Mouse (Mus musculus): ENCODE measurements around the gene Col23a1. TPM values are rescaled to one million over a fixed set of nuclear protein-coding genes. Genes with fewer than 3 reads are reported as not detected.
A peak's percentile ranks its signal among the peaks of the same experiment; 100 is the strongest.
"Not testable (repeated sequence)": the region's sequence is repeated elsewhere in the genome, so short reads cannot be mapped to it uniquely, and the experiment has no call there.

The Col23a1 gene
- polyA plus RNA-seq, 1 experiment from 2014 or later = 21.6 TPM

GRCm38 (mm10) chr11:51615601-51616000 lies 325.9 kb downstream of the Col23a1 start:
- Histone ChIP-seq H3K27ac (ENCODE audit: low read length) (peak overlapping the region; percentile 96), H3K4me2 (replicated peaks; ENCODE audit: low read depth, low read length) (peak overlapping the region; percentile 56), H3K36me3 (ENCODE audit: control insufficient read depth, insufficient read depth, low read length) (no peaks in the 10 kb centered on the region), H3K9me3 (ENCODE audit: control insufficient read depth, low read depth, low read length) (no peaks in the 10 kb centered on the region), H3K4me1 (ENCODE audit: control insufficient read depth, insufficient read depth, low read length) (peaks cover 19% of the 10 kb centered on the region; the same call in 1 of the 2 replicates), H3K4me3 (ENCODE audit: low read depth, low read length) (peak overlapping the region; percentile 27), H3K9ac (replicated peaks; ENCODE audit: low read depth, low read length) (peak overlapping the region; percentile 45; the same call in 1 of the 2 replicates), H3K27me3 (ENCODE audit: control insufficient read depth, insufficient read depth, low read length) (no peaks in the 10 kb centered on the region)
- 4% methylated on average over 14 of the region's 14 CpGs for WGBS
- ATAC-seq (ENCODE audit: insufficient number of reproducible peaks, insufficient read depth, low FRiP score, low read depth) = peak; percentile 66; the same call in 1 of the 2 replicates

- H3K4me2 ChIP-seq (replicated peaks; ENCODE audit: low read depth, low read length) = peak overlapping the region; percentile 56
- H3K4me3 ChIP-seq (ENCODE audit: low read depth, low read length) = peak overlapping the region; percentile 27
- peaks cover 22% of the 10 kb centered on the region; the same call in 1 of the 2 replicates for H3K4me1 ChIP-seq (ENCODE audit: control insufficient read depth, insufficient read depth, low read length)
- not testable (repeated sequence) for H3K36me3 ChIP-seq (ENCODE audit: control insufficient read depth, insufficient read depth, low read length); H3K27me3 ChIP-seq (ENCODE audit: control insufficient read depth, insufficient read depth, low read length); ATAC-seq (ENCODE audit: insufficient number of reproducible peaks, insufficient read depth, low FRiP score, low read depth); H3K9me3 ChIP-seq (ENCODE audit: control insufficient read depth, low read depth, low read length)
- WGBS = 91% methylated on average over 7 of the region's 7 CpGs
- 0 out of 2 replicates have a peak overlapping the region, but pooled peaks have one; percentile 45 for H3K9ac ChIP-seq (replicated peaks; ENCODE audit: low read depth, low read length)
- peak overlapping the region; percentile 96 for H3K27ac ChIP-seq (ENCODE audit: low read length)
Measured at GRCm38 (mm10) chr11:51616113-51616512, 326.4 kb downstream of the Col23a1 start.

GRCm38 (mm10) chr11:51617693-51618092 lies 328.0 kb downstream of the Col23a1 start:
- peaks cover 9% of the 10 kb centered on the region; the same call in 1 of the 2 replicates for H3K36me3 ChIP-seq (ENCODE audit: control insufficient read depth, insufficient read depth, low read length)
- no peaks in the 10 kb centered on the region for H3K27me3 ChIP-seq (ENCODE audit: control insufficient read depth, insufficient read depth, low read length)
- H3K4me1 ChIP-seq (ENCODE audit: control insufficient read depth, insufficient read depth, low read length) = peaks cover 22% of the 10 kb centered on the region; the same call in 1 of the 2 replicates
- 3% methylated on average over 4 of the region's 4 CpGs for WGBS
- H3K4me3 ChIP-seq (ENCODE audit: low read depth, low read length) = no peak overlapping the region
- ATAC-seq (ENCODE audit: insufficient number of reproducible peaks, insufficient read depth, low FRiP score, low read depth) = 0 out of 2 replicates have a peak, but pooled peaks have one; percentile 3
- H3K9ac ChIP-seq (replicated peaks; ENCODE audit: low read depth, low read length) = no peak overlapping the region
- H3K4me2 ChIP-seq (replicated peaks; ENCODE audit: low read depth, low read length) = no peak overlapping the region
- no peak overlapping the region for H3K27ac ChIP-seq (ENCODE audit: low read length)
- no peaks in the 10 kb centered on the region for H3K9me3 ChIP-seq (ENCODE audit: control insufficient read depth, low read depth, low read length)

GRCm38 (mm10) chr11:51618894-51619408 lies 329.2 kb downstream of the Col23a1 start:
- peak overlapping the region; percentile 78 for H3K4me2 ChIP-seq (replicated peaks; ENCODE audit: low read depth, low read length)
- 44% methylated on average over 8 of the region's 8 CpGs for WGBS
- peak overlapping the region; percentile 90 for H3K4me3 ChIP-seq (ENCODE audit: low read depth, low read length)
- H3K27ac ChIP-seq (ENCODE audit: low read length) = no peak overlapping the region
- peaks cover 22% of the 10 kb centered on the region; the same call in 1 of the 2 replicates for H3K4me1 ChIP-seq (ENCODE audit: control insufficient read depth, insufficient read depth, low read length)
- no peak overlapping the region for H3K9ac ChIP-seq (replicated peaks; ENCODE audit: low read depth, low read length)
- H3K36me3 ChIP-seq (ENCODE audit: control insufficient read depth, insufficient read depth, low read length) = peaks cover 21% of the 10 kb centered on the region; the same call in 1 of the 2 replicates
- no peaks in the 10 kb centered on the region for H3K9me3 ChIP-seq (ENCODE audit: control insufficient read depth, low read depth, low read length)
- H3K27me3 ChIP-seq (ENCODE audit: control insufficient read depth, insufficient read depth, low read length) = no peaks in the 10 kb centered on the region
- peak; percentile 3; the same call in 1 of the 2 replicates for ATAC-seq (ENCODE audit: insufficient number of reproducible peaks, insufficient read depth, low FRiP score, low read depth)

GRCm38 (mm10) chr11:51619409-51620060 lies 329.8 kb downstream of the Col23a1 start, which contains the start of gene Nhp2:
Gene Nhp2 (plus strand): TSS chr11:51619735.
- peak within 1 kb of the TSS; percentile 90 for H3K4me3 ChIP-seq (ENCODE audit: low read depth, low read length)
- peak within 1 kb of the TSS; percentile 78 for H3K4me2 ChIP-seq (replicated peaks; ENCODE audit: low read depth, low read length)
- peaks cover 23% of the 10 kb centered on the region; the same call in 1 of the 2 replicates for H3K36me3 ChIP-seq (ENCODE audit: control insufficient read depth, insufficient read depth, low read length)
- H3K4me1 ChIP-seq (ENCODE audit: control insufficient read depth, insufficient read depth, low read length) = peaks cover 19% of the 10 kb centered on the region; the same call in 1 of the 2 replicates
- peak within 1 kb of the TSS; percentile 78 for H3K9ac ChIP-seq (replicated peaks; ENCODE audit: low read depth, low read length)
- no peaks in the 10 kb centered on the region for H3K27me3 ChIP-seq (ENCODE audit: control insufficient read depth, insufficient read depth, low read length)
- H3K27ac ChIP-seq (ENCODE audit: low read length) = peak within 1 kb of the TSS; percentile 52; the same call in 1 of the 2 replicates
- ATAC-seq (ENCODE audit: insufficient number of reproducible peaks, insufficient read depth, low FRiP score, low read depth) = peak; percentile 93
- WGBS = under 1% methylated on average over 51 of the region's 51 CpGs
- no peaks in the 10 kb centered on the region for H3K9me3 ChIP-seq (ENCODE audit: control insufficient read depth, low read depth, low read length)

- Histone ChIP-seq H3K4me1 (ENCODE audit: control insufficient read depth, insufficient read depth, low read length) (peaks cover 13% of the 10 kb centered on the region; the same call in 1 of the 2 replicates), H3K4me2 (replicated peaks; ENCODE audit: low read depth, low read length) (peak overlapping the region; percentile 78), H3K27ac (ENCODE audit: low read length) (peak overlapping the region; percentile 52; the same call in 1 of the 2 replicates), H3K36me3 (ENCODE audit: control insufficient read depth, insufficient read depth, low read length) (peaks cover 28% of the 10 kb centered on the region), H3K4me3 (ENCODE audit: low read depth, low read length) (peak overlapping the region; percentile 90), H3K9me3 (ENCODE audit: control insufficient read depth, low read depth, low read length) (no peaks in the 10 kb centered on the region), H3K27me3 (ENCODE audit: control insufficient read depth, insufficient read depth, low read length) (no peaks in the 10 kb centered on the region), H3K9ac (replicated peaks; ENCODE audit: low read depth, low read length) (peak overlapping the region; percentile 78)
- no peak for ATAC-seq (ENCODE audit: insufficient number of reproducible peaks, insufficient read depth, low FRiP score, low read depth)
- WGBS = under 1% methylated on average over 11 of the region's 11 CpGs
Measured at GRCm38 (mm10) chr11:51620084-51620483, 330.4 kb downstream of the Col23a1 start.

- Histone ChIP-seq H3K27ac (ENCODE audit: low read length) (no peak overlapping the region), H3K4me2 (replicated peaks; ENCODE audit: low read depth, low read length) (no peak overlapping the region), H3K9ac (replicated peaks; ENCODE audit: low read depth, low read length) (no peak overlapping the region), H3K9me3 (ENCODE audit: control insufficient read depth, low read depth, low read length) (no peaks in the 10 kb centered on the region), H3K27me3 (ENCODE audit: control insufficient read depth, insufficient read depth, low read length) (no peaks in the 10 kb centered on the region), H3K4me3 (ENCODE audit: low read depth, low read length) (no peak overlapping the region), H3K4me1 (ENCODE audit: control insufficient read depth, insufficient read depth, low read length) (peaks cover 6% of the 10 kb centered on the region; the same call in 1 of the 2 replicates), H3K36me3 (ENCODE audit: control insufficient read depth, insufficient read depth, low read length) (peaks cover 32% of the 10 kb centered on the region)
- no peak for ATAC-seq (ENCODE audit: insufficient number of reproducible peaks, insufficient read depth, low FRiP score, low read depth)
- WGBS = 92% methylated on average over 2 of the region's 2 CpGs
Measured at GRCm38 (mm10) chr11:51621776-51622175, 332.1 kb downstream of the Col23a1 start.

- H3K36me3 ChIP-seq (ENCODE audit: control insufficient read depth, insufficient read depth, low read length) = peaks cover 36% of the 10 kb centered on the region
- H3K27ac ChIP-seq (ENCODE audit: low read length) = no peak overlapping the region
- ATAC-seq (ENCODE audit: insufficient number of reproducible peaks, insufficient read depth, low FRiP score, low read depth) = no peak
- WGBS = 82% methylated on average over 7 of the region's 7 CpGs
- H3K4me1 ChIP-seq (ENCODE audit: control insufficient read depth, insufficient read depth, low read length) = peaks cover 6% of the 10 kb centered on the region; the same call in 1 of the 2 replicates
- H3K9me3 ChIP-seq (ENCODE audit: control insufficient read depth, low read depth, low read length) = no peaks in the 10 kb centered on the region
- H3K9ac ChIP-seq (replicated peaks; ENCODE audit: low read depth, low read length) = no peak overlapping the region
- H3K4me3 ChIP-seq (ENCODE audit: low read depth, low read length) = no peak overlapping the region
- H3K27me3 ChIP-seq (ENCODE audit: control insufficient read depth, insufficient read depth, low read length) = no peaks in the 10 kb centered on the region
- no peak overlapping the region for H3K4me2 ChIP-seq (replicated peaks; ENCODE audit: low read depth, low read length)
Measured at GRCm38 (mm10) chr11:51622971-51623491, 333.3 kb downstream of the Col23a1 start.

Measured in stomach, embryonic 14.5 days (tissue).